Comparison of ENCODE assay signal across 21 mouse cellular contexts in the genomic region with DNA sequence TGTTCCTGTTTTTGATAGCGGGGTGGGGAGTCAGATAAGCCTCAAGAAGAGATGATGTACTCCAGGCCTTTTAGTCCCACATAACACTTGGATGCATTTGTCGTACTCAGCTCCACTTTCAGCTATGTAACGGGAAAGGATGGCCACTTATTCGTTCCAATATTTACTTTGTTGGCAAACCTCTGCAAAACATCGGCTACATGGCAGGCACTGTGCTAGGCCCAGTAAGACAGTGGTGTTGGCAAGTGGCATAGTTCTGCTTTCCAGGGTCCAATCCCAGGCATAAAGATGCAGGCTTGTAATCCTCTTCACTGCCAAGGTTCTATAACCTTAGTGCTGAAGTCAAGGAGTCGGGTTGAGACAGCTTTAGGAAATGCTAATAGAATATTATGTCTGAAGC. TPM values are rescaled to one million over a fixed set of nuclear protein-coding genes. Genes with fewer than 3 reads are reported as not detected.
A peak's percentile ranks its signal among the peaks of the same experiment; 100 is the strongest.
DNase-seq lines count a peak whose midpoint lies in the region; ATAC-seq lines count a peak whose summit lies in the region.
"Had no signal": no experiment of that assay in that cellular context is flagged by ENCODE, and none has a peak within 500 bp of the region (broad histone marks: within the 10 kb centered on the region; RNA-seq: fewer than 3 reads in every experiment).

No protein-coding gene starts in this region.

- intact Hi-C loops in heart, postnatal 14 days (cut with DNase I), result no loop called here

- H3K4me2 ChIP-seq in forebrain, embryonic 15.5 days (replicated peaks), result no peak overlapping the region
- no peak overlapping the region for H3K4me2 ChIP-seq in forebrain, embryonic 14.5 days (ENCODE audit: low read length)
- H3K4me2 ChIP-seq in heart, embryonic 12.5 days, result peak overlapping the region; percentile 42
- no peak overlapping the region for H3K4me2 ChIP-seq in intestine, embryonic 16.5 days (ENCODE audit: low read depth, low read length)
- no peak overlapping the region for H3K4me2 ChIP-seq in intestine, embryonic 15.5 days (replicated peaks)
- no peak overlapping the region for H3K4me2 ChIP-seq in neural tube, embryonic 15.5 days
- H3K4me2 ChIP-seq: liver, embryonic 11.5 days; stomach, embryonic 15.5 days had no signal

- ATAC-seq in forebrain, embryonic 15.5 days (replicated peaks), result 0 out of 2 replicates have a peak, but pooled peaks have one; percentile 20
- no peak for ATAC-seq in forebrain, embryonic 14.5 days
- ATAC-seq in heart, embryonic 12.5 days (ENCODE audit: insufficient number of reproducible peaks, low FRiP score), result no peak
- ATAC-seq in intestine, embryonic 16.5 days, result no peak
- ATAC-seq in intestine, embryonic 15.5 days, result no peak
- 0 out of 2 replicates have a peak, but pooled peaks have one; percentile 17 for ATAC-seq in neural tube, embryonic 15.5 days (ENCODE audit: low FRiP score)
- ATAC-seq: CD4-positive, CD25-positive, alpha-beta regulatory T cell, adult 4 months; Patski had no signal

- no peaks in the 10 kb centered on the region for H3K36me3 ChIP-seq in forebrain, embryonic 15.5 days
- no peaks in the 10 kb centered on the region for H3K36me3 ChIP-seq in forebrain, embryonic 14.5 days (ENCODE audit: control insufficient read depth, insufficient read depth, low read length)
- H3K36me3 ChIP-seq in heart, embryonic 12.5 days, result no peaks in the 10 kb centered on the region
- no peaks in the 10 kb centered on the region for H3K36me3 ChIP-seq in intestine, embryonic 16.5 days (ENCODE audit: control insufficient read depth, insufficient read depth, low read length)
- no peaks in the 10 kb centered on the region for H3K36me3 ChIP-seq in intestine, embryonic 15.5 days
- no peaks in the 10 kb centered on the region for H3K36me3 ChIP-seq in neural tube, embryonic 15.5 days
- H3K36me3 ChIP-seq: hindbrain, embryonic 10.5 days; limb, embryonic 10.5 days; stomach, embryonic 15.5 days had no signal

- no peaks in the 10 kb centered on the region for H3K27me3 ChIP-seq in forebrain, embryonic 15.5 days
- no peaks in the 10 kb centered on the region for H3K27me3 ChIP-seq in forebrain, embryonic 14.5 days (replicated peaks; ENCODE audit: control insufficient read depth, insufficient read depth, low read length)
- no peaks in the 10 kb centered on the region for H3K27me3 ChIP-seq in heart, embryonic 12.5 days (replicated peaks)
- no peaks in the 10 kb centered on the region for H3K27me3 ChIP-seq in intestine, embryonic 16.5 days (replicated peaks; ENCODE audit: control insufficient read depth, insufficient read depth, low read length)
- no peaks in the 10 kb centered on the region for H3K27me3 ChIP-seq in intestine, embryonic 15.5 days (replicated peaks)
- H3K27me3 ChIP-seq in neural tube, embryonic 15.5 days (replicated peaks), result no peaks in the 10 kb centered on the region
- H3K27me3 ChIP-seq: Patski; stomach, embryonic 15.5 days had no signal

- no peak for DNase-seq in forebrain, embryonic 14.5 days (ENCODE audit: low spot score)
- DNase-seq in heart, postnatal 14 days, result no peak
- no peak for DNase-seq in neural tube, embryonic 10.5 days (ENCODE audit: extremely low spot score, low spot score)
- DNase-seq: adrenal gland, adult 8-10 months; cerebellum, adult 9-10 months; gastrocnemius, postnatal 14 days; kidney, adult 8-10 months; kidney, postnatal 14 days; lung, adult 2 months; lung, postnatal 36 days had no signal

- peak overlapping the region; percentile 52; the same call in 1 of the 2 replicates for H3K27ac ChIP-seq in forebrain, embryonic 15.5 days (replicated peaks)
- H3K27ac ChIP-seq in forebrain, embryonic 14.5 days (ENCODE audit: low read depth, low read length), result no peak overlapping the region
- H3K27ac ChIP-seq in heart, embryonic 12.5 days (ENCODE audit: poor library complexity, severe bottlenecking), result peak overlapping the region; percentile 65
- H3K27ac ChIP-seq in intestine, embryonic 16.5 days (ENCODE audit: low read length), result peak overlapping the region; percentile 29; the same call in 1 of the 2 replicates
- H3K27ac ChIP-seq in intestine, embryonic 15.5 days, result no peak overlapping the region
- no peak overlapping the region for H3K27ac ChIP-seq in neural tube, embryonic 15.5 days (replicated peaks)
- H3K27ac ChIP-seq: hindbrain, embryonic 10.5 days; limb, embryonic 10.5 days; stomach, embryonic 15.5 days had no signal

- H3K4me1 ChIP-seq in forebrain, embryonic 15.5 days, result peaks cover 10% of the 10 kb centered on the region; the same call in 1 of the 2 replicates
- H3K4me1 ChIP-seq in forebrain, embryonic 14.5 days (ENCODE audit: control insufficient read depth, insufficient read depth, low read length), result no peaks in the 10 kb centered on the region
- H3K4me1 ChIP-seq in heart, embryonic 12.5 days (replicated peaks), result peaks cover 28% of the 10 kb centered on the region
- peaks cover 5% of the 10 kb centered on the region; the same call in 1 of the 2 replicates for H3K4me1 ChIP-seq in intestine, embryonic 16.5 days (ENCODE audit: control insufficient read depth, insufficient read depth, low read length)
- 0 out of 2 replicates have a peak, but pooled peaks cover 5% of the 10 kb centered on the region for H3K4me1 ChIP-seq in intestine, embryonic 15.5 days (replicated peaks)
- H3K4me1 ChIP-seq in neural tube, embryonic 15.5 days, result peaks cover 7% of the 10 kb centered on the region; the same call in 1 of the 2 replicates
- H3K4me1 ChIP-seq: hindbrain, embryonic 10.5 days; limb, embryonic 10.5 days; stomach, embryonic 15.5 days had no signal

- 88% methylated on average over 6 of the region's 6 CpGs for WGBS in forebrain, embryonic 15.5 days
- 90% methylated on average over 6 of the region's 6 CpGs for WGBS in forebrain, embryonic 14.5 days
- WGBS in heart, embryonic 12.5 days, result 45% methylated on average over 6 of the region's 6 CpGs
- WGBS in intestine, embryonic 16.5 days, result 69% methylated on average over 6 of the region's 6 CpGs
- WGBS in intestine, embryonic 15.5 days, result 54% methylated on average over 6 of the region's 6 CpGs
- 86% methylated on average over 6 of the region's 6 CpGs for whole genome bisulfite sequencing in neural tube, embryonic 15.5 days

- no peak overlapping the region for H3K4me3 ChIP-seq in forebrain, embryonic 15.5 days
- H3K4me3 ChIP-seq in forebrain, embryonic 14.5 days (ENCODE audit: low read depth, low read length), result no peak overlapping the region
- no peak overlapping the region for H3K4me3 ChIP-seq in heart, embryonic 12.5 days
- no peak overlapping the region for H3K4me3 ChIP-seq in intestine, embryonic 16.5 days (ENCODE audit: low read length)
- no peak overlapping the region for H3K4me3 ChIP-seq in intestine, embryonic 15.5 days (replicated peaks)
- H3K4me3 ChIP-seq in neural tube, embryonic 15.5 days (replicated peaks), result no peak overlapping the region
- H3K4me3 ChIP-seq: hindbrain, embryonic 10.5 days; limb, embryonic 10.5 days; stomach, embryonic 15.5 days had no signal

- no peak overlapping the region for H3K9ac ChIP-seq in forebrain, embryonic 15.5 days (replicated peaks)
- H3K9ac ChIP-seq in forebrain, embryonic 14.5 days (ENCODE audit: low read length), result no peak overlapping the region
- no peak overlapping the region for H3K9ac ChIP-seq in heart, embryonic 12.5 days
- no peak overlapping the region for H3K9ac ChIP-seq in intestine, embryonic 16.5 days (ENCODE audit: low read depth, low read length)
- no peak overlapping the region for H3K9ac ChIP-seq in intestine, embryonic 15.5 days
- H3K9ac ChIP-seq in neural tube, embryonic 15.5 days (replicated peaks), result no peak overlapping the region
- H3K9ac ChIP-seq: stomach, embryonic 15.5 days had no signal

- no peaks in the 10 kb centered on the region for H3K9me3 ChIP-seq in forebrain, embryonic 15.5 days
- no peaks in the 10 kb centered on the region for H3K9me3 ChIP-seq in forebrain, embryonic 14.5 days (replicated peaks; ENCODE audit: control insufficient read depth, low read length)
- H3K9me3 ChIP-seq in heart, embryonic 12.5 days (replicated peaks), result no peaks in the 10 kb centered on the region
- H3K9me3 ChIP-seq in intestine, embryonic 16.5 days (ENCODE audit: control insufficient read depth, low read length), result no peaks in the 10 kb centered on the region
- no peaks in the 10 kb centered on the region for H3K9me3 ChIP-seq in intestine, embryonic 15.5 days
- no peaks in the 10 kb centered on the region for H3K9me3 ChIP-seq in neural tube, embryonic 15.5 days (replicated peaks)
- H3K9me3 ChIP-seq: hindbrain, embryonic 10.5 days; limb, embryonic 10.5 days; stomach, embryonic 15.5 days had no signal

RNA-seq across cellular contexts. Expression of a gene that starts 16.2 kb away (rescaled TPM):
- polyA plus RNA-seq in forebrain, embryonic 15.5 days (2015; fragmentation: Nextera tagmentation; extraction: Ambion mirVana), result 80.3 and 102 TPM in 2 replicates
- 52.5 and 75.3 TPM in 2 replicates for polyA plus RNA-seq in forebrain, embryonic 14.5 days (2014; fragmentation: Nextera tagmentation; extraction: Ambion mirVana)
- 413 and 416 TPM in 2 replicates for polyA plus RNA-seq in heart, embryonic 12.5 days (2016; fragmentation: Nextera tagmentation; extraction: Ambion mirVana)
- 100 to 1,000 TPM; 452 to 466 TPM for total RNA-seq in heart, postnatal 14 days (2021)
- polyA plus RNA-seq in intestine, embryonic 16.5 days (2015; fragmentation: Nextera tagmentation; extraction: Ambion mirVana), result 184 and 199 TPM in 2 replicates
- 203 TPM in 2 replicates for polyA plus RNA-seq in intestine, embryonic 15.5 days (2015; fragmentation: Nextera tagmentation; extraction: Ambion mirVana)
- 383 and 428 TPM in 2 replicates for polyA plus RNA-seq in neural tube, embryonic 15.5 days (2015; fragmentation: Nextera tagmentation; extraction: Ambion mirVana)

Comparison
In these comparisons a context has a peak if more than half of its experiments do, and no peak if none do; other contexts are left out.
1. ATAC-seq: peak in forebrain, embryonic 15.5 days (single experiment) and neural tube, embryonic 15.5 days (single experiment); none in forebrain, embryonic 14.5 days (single experiment), heart, embryonic 12.5 days (single experiment), intestine, embryonic 16.5 days (single experiment) and intestine, embryonic 15.5 days (single experiment).
2. H3K27ac ChIP-seq: peak in forebrain, embryonic 15.5 days (single experiment), heart, embryonic 12.5 days (single experiment) and intestine, embryonic 16.5 days (single experiment); none in forebrain, embryonic 14.5 days (single experiment), intestine, embryonic 15.5 days (single experiment) and neural tube, embryonic 15.5 days (single experiment).